Mouse (Mus musculus) kidney, embryonic 15.5 days (tissue): ENCODE measurements around the gene 1700030J22Rik. TPM values are rescaled to one million over a fixed set of nuclear protein-coding genes. Genes with fewer than 3 reads are reported as not detected.
A peak's percentile ranks its signal among the peaks of the same experiment; 100 is the strongest.

Source experiments
- ATAC-seq: fragments of 200-750 bp; cut with Nextera tagmentation; replicated peaks from 2 replicates; pipeline ENCODE4 v1.8.0; 2017; ENCODE audit warnings: moderate TSS enrichment; ENCODE audit not compliant: low FRiP score
- H3K27ac ChIP-seq: fragments of 300-500 bp; sonication (generic); 2 replicates; pipeline ENCODE4 v1.5.1; 2015; ENCODE audit warnings: mild to moderate bottlenecking, inconsistent platforms
- H3K27me3 ChIP-seq: fragments of 300-500 bp; sonication (generic); 2 replicates; pipeline ENCODE4 v1.6.1; 2015; ENCODE audit warnings: inconsistent platforms
- H3K36me3 ChIP-seq: fragments of 300-500 bp; sonication (generic); 2 replicates; pipeline ENCODE4 v1.6.1; 2015; ENCODE audit warnings: inconsistent platforms
- H3K4me1 ChIP-seq: fragments of 300-500 bp; sonication (generic); 2 replicates; pipeline ENCODE4 v1.6.1; 2015; ENCODE audit warnings: inconsistent platforms
- H3K4me2 ChIP-seq: fragments of 300-500 bp; sonication (generic); 2 replicates; pipeline ENCODE4 v1.6.1; 2015; ENCODE audit warnings: moderate library complexity, mild to moderate bottlenecking, inconsistent platforms
- H3K4me3 ChIP-seq: fragments of 300-500 bp; sonication (generic); replicated peaks from 2 replicates; pipeline ENCODE4 v1.5.1; 2015; ENCODE audit warnings: mild to moderate bottlenecking, inconsistent platforms
- H3K9ac ChIP-seq: fragments of 300-500 bp; sonication (generic); 2 replicates; pipeline ENCODE4 v1.6.1; 2015; ENCODE audit warnings: mild to moderate bottlenecking, inconsistent platforms
- H3K9me3 ChIP-seq: fragments of 300-500 bp; sonication (generic); replicated peaks from 2 replicates; pipeline ENCODE4 v1.6.1; 2016; ENCODE audit warnings: inconsistent platforms
- WGBS: fragments of 180-500 bp; shearing (Covaris S2); methylation state at CpG from one replicate; pipeline ENCODE4 v1.1.7; 2015; ENCODE audit warnings: mixed read lengths; 5-methylcytosine and 5-hydroxymethylcytosine counted together
- polyA plus RNA-seq: library from polyadenylated mRNA; unstranded; fragments of >200 nt; fragmentation: Nextera tagmentation; extraction: Ambion mirVana; gene quantifications from 2 replicates; pipeline ENCODE4 v1.2.1, GENCODE M21; 2015

The 1700030J22Rik gene
- polyA plus RNA-seq, 1 experiment from 2014 or later: 2.4 TPM

- Histone ChIP-seq H3K36me3 (peaks cover 89% of the 10 kb centered on the region), H3K9ac (no peak overlapping the region), H3K4me1 (no peaks in the 10 kb centered on the region), H3K4me3 (no peak overlapping the region), H3K27ac (no peak overlapping the region), H3K9me3 (no peaks in the 10 kb centered on the region), H3K27me3 (no peaks in the 10 kb centered on the region), H3K4me2 (no peak overlapping the region)
- ATAC-seq: no peak
- WGBS: 84% methylated on average over 9 of the region's 9 CpGs
Measured at GRCm38 (mm10) chr8:116927880-116928279, 50.9 kb downstream of the 1700030J22Rik start.

GRCm38 (mm10) chr8:116923526-116923925 lies 55.2 kb downstream of the 1700030J22Rik start:
- peaks cover 49% of the 10 kb centered on the region for H3K36me3 ChIP-seq
- H3K4me3 ChIP-seq: no peak overlapping the region
- peaks cover 20% of the 10 kb centered on the region for H3K4me1 ChIP-seq
- no peak overlapping the region for H3K4me2 ChIP-seq
- H3K9ac ChIP-seq: no peak overlapping the region
- no peak for ATAC-seq
- WGBS: 86% methylated on average over 8 of the region's 8 CpGs
- no peaks in the 10 kb centered on the region for H3K9me3 ChIP-seq
- no peak overlapping the region for H3K27ac ChIP-seq
- H3K27me3 ChIP-seq: no peaks in the 10 kb centered on the region

GRCm38 (mm10) chr8:116922060-116922757 lies 56.5 kb downstream of the 1700030J22Rik start:
- Histone ChIP-seq H3K9me3 (no peaks in the 10 kb centered on the region), H3K9ac (peak overlapping the region; percentile 83), H3K4me3 (peak overlapping the region; percentile 82), H3K27me3 (no peaks in the 10 kb centered on the region), H3K4me2 (peak overlapping the region; percentile 79), H3K4me1 (peaks cover 20% of the 10 kb centered on the region), H3K27ac (peak overlapping the region; percentile 87), H3K36me3 (peaks cover 38% of the 10 kb centered on the region)
- ATAC-seq: 0 out of 2 replicates have a peak, but pooled peaks have one; percentile 15
- WGBS: 25% methylated on average over 17 of the region's 17 CpGs

- H3K4me1 ChIP-seq: peaks cover 20% of the 10 kb centered on the region
- peak within 1 kb of the TSS; percentile 82 for H3K4me3 ChIP-seq
- peak within 1 kb of the TSS; percentile 79 for H3K4me2 ChIP-seq
- peak within 1 kb of the TSS; percentile 87 for H3K27ac ChIP-seq
- under 1% methylated on average over 57 of the region's 57 CpGs for WGBS
- no peaks in the 10 kb centered on the region for H3K27me3 ChIP-seq
- H3K9ac ChIP-seq: peak within 1 kb of the TSS; percentile 83
- H3K9me3 ChIP-seq: no peaks in the 10 kb centered on the region
- peak; percentile 97 for ATAC-seq
- peaks cover 37% of the 10 kb centered on the region for H3K36me3 ChIP-seq
Measured at GRCm38 (mm10) chr8:116921337-116922059, 57.3 kb downstream of the 1700030J22Rik start, which contains the start of the genes Cmc2 and Cenpn. Cmc2 (minus strand) TSS chr8:116921455. Cenpn (plus strand) TSS chr8:116921730.

GRCm38 (mm10) chr8:116921005-116921336 lies 57.8 kb downstream of the 1700030J22Rik start:
- peaks cover 20% of the 10 kb centered on the region for H3K4me1 ChIP-seq
- peak overlapping the region; percentile 87 for H3K27ac ChIP-seq
- peak; percentile 69 for ATAC-seq
- H3K9ac ChIP-seq: peak overlapping the region; percentile 83
- peak overlapping the region; percentile 82 for H3K4me3 ChIP-seq
- H3K9me3 ChIP-seq: no peaks in the 10 kb centered on the region
- no peaks in the 10 kb centered on the region for H3K27me3 ChIP-seq
- peaks cover 37% of the 10 kb centered on the region for H3K36me3 ChIP-seq
- under 1% methylated on average over 22 of the region's 22 CpGs for WGBS
- peak overlapping the region; percentile 79 for H3K4me2 ChIP-seq

Other genes starting within 250 kb of the 1700030J22Rik start
- gene Cdyl2, start 246.0 kb downstream of the 1700030J22Rik start, polyA plus RNA-seq: 8.4 and 9.3 TPM in 2 replicates
- 85.6 and 87.7 TPM in 2 replicates for gene Cmc2, start 57.5 kb downstream of the 1700030J22Rik start, polyA plus RNA-seq
- 42.6 and 45.9 TPM in 2 replicates for gene Cenpn, start 57.2 kb downstream of the 1700030J22Rik start, polyA plus RNA-seq
- 11.3 and 12.3 TPM in 2 replicates for gene Atmin, start 35.6 kb downstream of the 1700030J22Rik start, polyA plus RNA-seq
- gene Gcsh, start 14.6 kb upstream of the 1700030J22Rik start, polyA plus RNA-seq: 174 and 176 TPM in 2 replicates
- gene Pkd1l2, start 103.5 kb upstream of the 1700030J22Rik start, polyA plus RNA-seq: 0.05 and 0.10 TPM in 2 replicates
- gene Bco1, start 116.9 kb upstream of the 1700030J22Rik start, polyA plus RNA-seq: 0.33 and 0.36 TPM in 2 replicates
- 1.9 TPM in 2 replicates for gene Gan, start 179.2 kb upstream of the 1700030J22Rik start, polyA plus RNA-seq